Mouse (Mus musculus) heart, adult 9 months (tissue): Measurements from ENCODE around the gene 1700042G07Rik.

Source experiments
- DNase-seq, 2 experiments: peaks; one replicate each; pipeline ENCODE4 v3.0.0; 2022; ENCODE audit warnings: low spot score in 2 of 2

The 1700042G07Rik gene

DNA sequence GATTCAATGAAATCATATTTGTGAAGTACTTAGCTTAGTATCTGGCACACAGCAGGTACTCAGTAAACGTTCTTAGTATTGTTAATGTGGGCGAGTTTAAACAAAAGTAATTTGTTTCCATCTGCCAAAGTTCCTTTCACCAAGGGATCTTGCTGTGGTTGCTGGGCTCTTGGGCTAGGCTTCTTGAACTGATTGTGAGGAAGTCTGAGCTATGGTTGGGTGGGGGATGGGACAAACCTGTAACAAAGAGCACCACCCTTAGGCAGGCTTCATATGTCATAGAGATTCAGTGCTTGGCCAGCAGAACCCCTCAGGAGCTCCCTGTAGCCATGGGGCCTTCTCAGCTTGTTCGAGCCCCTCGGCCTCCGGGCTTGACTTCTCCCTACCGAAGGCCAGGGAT is at the start of gene 1700042G07Rik, which contains the start of gene Gm49337:
TSS of gene 1700042G07Rik (plus strand) at position 301 of the 400 bp plus-strand sequence.
TSS of gene Gm49337 (plus strand) at position 313 of the 400 bp plus-strand sequence.
- no peak for DNase-seq

DNA sequence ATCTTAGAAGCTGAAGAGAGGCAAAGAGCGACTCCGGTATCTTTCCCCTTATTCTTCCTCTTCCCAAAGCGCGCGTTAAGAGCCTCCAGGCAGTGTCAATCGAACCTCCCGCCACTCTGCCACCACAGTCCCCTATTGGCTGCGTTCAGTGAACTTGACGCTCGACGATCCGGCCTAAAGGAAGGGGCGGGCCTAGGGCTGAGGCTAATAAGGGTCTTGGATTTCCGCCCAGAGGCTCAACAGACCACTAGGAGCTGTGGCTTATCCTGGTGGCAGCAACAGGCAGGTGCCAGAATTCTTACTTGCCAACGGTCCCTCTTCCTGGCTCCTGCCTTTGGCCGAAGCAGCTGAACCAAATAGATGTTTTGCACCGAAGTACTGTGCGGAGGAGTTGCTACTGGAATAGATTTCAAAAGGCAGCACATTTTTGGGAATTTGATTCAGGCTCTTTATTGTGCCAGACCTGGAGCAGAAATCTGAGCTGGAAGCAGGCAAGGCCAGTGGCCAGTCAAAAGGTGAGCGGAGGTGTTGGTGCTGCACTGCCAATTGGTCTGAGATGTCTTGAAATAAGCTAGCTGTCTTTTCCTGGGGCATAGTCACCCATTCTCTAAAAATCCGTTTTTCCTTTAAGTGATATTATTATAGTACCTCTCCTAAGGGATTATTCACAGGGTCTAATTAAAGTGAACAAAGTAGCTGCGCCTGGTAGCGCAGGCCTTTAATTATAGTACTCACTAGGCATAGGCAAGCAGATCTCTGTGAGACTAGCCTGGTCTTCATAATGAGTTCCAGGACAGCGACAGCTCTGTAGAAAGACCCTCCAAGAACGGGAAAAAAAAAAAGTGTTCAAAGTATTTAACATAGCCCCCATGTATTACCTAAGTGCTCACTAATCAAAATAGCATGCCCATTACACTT is 49.3 kb upstream of the 1700042G07Rik start, which contains the start of the genes Rad54l and Pomgnt1:
TSS of gene Rad54l (minus strand) at position 89 of the 918 bp plus-strand sequence.
TSS of gene Pomgnt1 (plus strand) at position 239 of the 918 bp plus-strand sequence.
- peak; percentile 76 to 81 for DNase-seq

DNA sequence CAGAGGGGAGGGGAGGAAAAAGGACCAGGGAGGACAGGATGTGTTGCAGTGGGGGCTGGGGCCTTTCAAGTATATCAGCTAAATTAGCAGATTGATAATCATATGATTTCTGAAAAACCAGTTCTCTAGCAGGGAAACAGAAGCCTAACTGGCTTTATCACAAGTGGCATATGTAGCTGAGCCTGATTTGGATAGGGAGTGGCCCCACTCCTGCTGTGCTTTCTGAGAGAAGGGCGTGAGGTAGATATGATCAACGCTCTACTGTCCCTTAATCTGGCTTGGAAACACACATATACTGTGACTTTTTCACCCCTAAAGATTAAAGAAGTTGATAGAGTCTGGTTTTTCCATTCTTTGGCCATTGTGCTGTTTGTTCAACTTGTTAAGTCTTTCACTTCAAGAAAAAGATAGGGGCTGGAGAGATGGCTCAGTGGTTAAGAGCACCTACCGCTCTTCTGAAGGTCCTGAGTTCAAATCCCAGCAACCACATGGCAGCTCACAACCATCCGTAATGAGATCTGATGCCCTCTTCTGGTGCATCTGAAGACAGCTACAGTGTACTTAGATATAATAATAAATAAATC is 47.3 kb upstream of the 1700042G07Rik start:
- no peak for DNase-seq

DNA sequence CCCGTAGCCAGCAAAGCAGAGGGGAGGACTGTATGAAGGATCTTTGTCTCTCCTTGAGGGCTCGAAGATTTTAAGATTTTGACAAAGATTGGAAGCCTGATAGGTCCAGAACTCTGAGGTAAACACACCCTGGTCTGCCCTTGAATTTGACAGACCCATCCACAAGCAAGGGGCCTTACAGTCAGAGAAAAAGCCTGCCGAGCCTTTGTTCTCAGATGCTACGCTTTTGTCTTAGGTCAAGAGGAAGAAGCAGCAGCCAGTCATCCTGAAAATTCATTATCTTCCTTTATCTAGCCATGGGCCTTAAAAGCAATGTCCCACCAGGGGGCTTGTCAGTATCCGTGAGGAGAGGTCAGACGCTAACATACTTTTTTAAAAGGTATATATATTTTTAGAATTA is 45.2 kb upstream of the 1700042G07Rik start:
- DNase-seq = no peak

DNA sequence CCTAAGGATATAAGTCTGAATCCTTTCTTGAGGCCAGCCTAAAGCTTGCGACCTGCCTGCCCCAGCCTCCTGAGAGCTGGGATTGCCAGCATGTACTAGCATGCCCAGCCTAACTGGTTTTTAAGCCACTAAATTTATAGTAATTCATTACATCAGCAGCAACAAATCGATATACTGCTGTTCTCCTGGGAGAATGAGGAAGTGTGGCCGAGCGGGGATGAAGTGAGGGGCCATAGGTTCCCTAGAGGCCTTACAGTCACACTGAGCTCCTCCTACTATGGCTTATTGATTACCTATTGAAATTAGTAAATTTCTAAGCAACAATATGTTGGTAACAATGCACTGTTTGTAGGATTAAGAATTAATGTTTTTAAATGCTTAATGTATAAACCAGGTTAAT is 40.0 kb upstream of the 1700042G07Rik start:
- no peak for DNase-seq

DNA sequence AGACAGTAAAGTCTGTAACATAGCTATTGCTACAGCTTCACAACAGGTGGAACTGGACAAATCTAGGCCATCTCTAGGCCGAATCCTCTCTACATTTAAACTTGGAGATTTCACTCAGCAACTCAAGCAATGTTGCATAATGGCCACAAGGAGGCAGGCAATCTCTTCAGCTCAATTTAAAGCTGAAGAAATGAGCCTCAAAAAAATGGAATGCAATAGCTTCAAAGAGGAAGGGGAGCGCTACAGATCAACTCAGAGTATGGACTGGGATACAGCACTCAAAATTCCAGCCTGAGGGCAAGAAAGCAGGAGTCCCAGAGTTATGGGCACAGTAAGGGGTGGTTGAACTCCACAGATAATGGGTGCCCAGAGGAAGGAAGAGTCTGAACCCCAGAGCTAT is 38.2 kb upstream of the 1700042G07Rik start:
- no peak for DNase-seq

DNA sequence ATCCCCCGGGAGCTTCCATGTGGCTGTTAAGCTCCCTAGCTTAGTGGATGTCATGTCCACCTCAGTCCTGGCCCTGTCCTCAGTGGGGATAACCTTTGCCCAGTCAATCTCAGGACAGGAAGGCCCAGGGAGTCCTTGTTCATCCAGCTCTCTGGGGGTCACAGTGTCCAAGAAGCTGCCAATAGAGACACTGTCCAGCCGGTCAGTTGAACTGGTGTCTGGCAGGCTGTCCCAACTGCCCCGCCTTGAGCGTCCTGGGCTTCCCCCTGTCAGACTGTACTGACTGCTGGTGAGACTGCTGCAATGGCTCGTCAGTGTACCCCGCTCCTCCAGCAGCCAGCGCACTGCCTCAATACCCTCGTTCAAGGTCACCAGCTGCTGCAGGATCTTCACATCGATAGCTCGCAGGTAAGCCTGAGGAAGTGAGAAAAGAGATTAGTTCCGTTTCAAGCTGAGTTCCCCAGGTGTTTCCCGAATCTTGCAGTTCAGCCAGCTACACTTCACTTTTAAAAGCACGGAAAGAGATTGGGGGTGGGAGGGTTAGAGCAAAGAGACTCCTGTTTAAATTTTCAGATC is 35.7 kb upstream of the 1700042G07Rik start:
- DNase-seq = peak in 1 of 2 experiments; percentile 27

DNA sequence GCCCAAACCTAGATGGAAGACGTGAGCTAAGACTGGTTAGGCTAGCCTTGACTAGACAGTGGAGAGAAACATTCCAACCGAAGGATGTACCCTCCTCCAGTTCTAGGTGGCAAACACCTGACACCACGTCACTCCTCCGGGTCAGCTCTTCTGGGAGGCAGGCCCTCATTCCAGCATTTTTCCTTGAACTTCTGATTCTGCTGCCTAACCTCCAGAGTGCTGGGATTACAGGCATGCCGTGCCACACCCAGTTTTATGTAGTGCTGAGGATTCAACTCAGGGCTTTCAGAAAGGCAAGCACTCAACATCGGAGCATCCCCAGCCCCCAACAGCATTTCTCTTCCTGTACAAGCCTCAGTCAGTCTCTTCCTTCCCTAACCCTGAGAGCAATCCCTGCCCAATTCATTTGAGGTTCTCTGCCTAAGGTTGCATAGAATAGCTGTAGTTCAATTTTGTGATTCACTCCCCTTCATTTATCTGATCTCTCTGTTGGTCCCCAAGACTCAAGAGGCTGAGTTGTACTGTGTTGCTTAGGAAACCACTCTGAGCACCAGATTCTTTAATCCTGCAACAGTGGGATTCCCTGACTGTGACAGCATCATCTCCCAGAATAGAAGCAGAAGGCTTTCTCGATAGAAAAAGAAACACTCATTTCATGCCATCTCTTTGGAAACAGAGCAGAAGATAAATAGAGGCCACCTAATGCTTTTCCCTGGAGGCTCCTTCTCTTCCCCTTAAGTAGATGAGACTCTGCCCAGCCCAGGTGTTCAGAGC is 32.2 kb upstream of the 1700042G07Rik start:
- DNase-seq = no peak

DNA sequence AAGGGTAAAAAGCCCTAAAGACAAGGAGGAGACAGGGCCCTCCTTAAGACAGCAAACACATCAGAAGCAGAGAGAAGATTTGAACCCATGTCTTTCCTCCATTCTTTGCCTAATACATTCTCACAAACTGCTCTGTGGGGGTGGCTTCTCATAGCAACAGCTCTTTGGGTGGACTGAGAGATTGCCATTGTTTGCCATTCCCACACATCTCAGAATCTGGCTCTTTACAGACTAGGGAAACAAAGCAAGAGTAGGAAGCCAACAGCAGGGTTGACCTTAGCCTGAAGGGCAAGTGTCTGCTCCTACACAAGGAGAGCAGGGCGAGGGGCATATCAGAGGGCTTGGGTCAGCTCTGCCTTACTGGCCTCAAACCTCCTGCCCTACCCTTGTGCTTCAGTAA is 31.4 kb upstream of the 1700042G07Rik start:
- no peak for DNase-seq

DNA sequence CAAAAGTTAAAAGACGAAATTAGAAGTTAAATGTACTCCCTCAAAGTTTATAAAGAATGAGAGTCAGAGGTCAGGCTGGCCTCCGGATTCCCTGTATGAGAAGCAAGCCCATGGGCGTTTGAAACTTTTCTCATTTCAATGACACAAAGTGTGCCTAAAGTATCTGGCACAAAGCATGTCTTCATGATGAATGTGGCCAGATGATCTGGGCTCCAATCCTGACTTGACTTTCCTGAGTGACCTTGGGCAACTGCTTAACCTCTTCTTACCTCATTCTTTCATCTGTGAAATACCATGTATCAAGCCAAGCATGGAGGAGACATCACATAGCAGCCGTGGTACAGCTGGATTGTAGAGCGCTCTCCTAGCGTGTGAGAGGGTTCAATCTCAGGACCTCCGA is 30.9 kb upstream of the 1700042G07Rik start:
- DNase-seq = no peak

DNA sequence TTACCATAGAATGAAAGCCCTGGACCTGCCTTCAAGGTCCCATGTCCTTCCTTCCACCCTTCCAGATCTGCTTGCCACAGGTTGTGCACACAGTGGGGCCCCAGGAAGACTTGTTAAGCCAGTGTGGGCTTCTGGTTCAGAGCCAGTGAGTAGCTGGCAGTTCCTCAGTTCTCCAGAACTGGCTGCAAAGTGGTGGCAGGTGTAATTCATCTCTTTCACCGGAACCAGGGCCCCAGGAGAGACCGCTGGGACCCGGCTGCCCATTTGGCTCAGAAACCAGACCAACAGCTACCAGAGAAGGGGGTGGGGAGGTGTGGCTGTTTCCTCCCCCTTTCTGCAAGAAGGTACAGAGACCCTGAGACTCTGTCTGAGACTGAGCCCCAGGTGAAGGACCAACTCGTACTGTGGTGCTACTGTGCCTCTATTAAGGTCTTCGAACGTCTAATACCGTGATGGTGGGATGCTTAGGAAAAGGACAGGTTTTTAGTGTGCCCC is 29.8 kb upstream of the 1700042G07Rik start:
- DNase-seq = peak; percentile 17 to 24

DNA sequence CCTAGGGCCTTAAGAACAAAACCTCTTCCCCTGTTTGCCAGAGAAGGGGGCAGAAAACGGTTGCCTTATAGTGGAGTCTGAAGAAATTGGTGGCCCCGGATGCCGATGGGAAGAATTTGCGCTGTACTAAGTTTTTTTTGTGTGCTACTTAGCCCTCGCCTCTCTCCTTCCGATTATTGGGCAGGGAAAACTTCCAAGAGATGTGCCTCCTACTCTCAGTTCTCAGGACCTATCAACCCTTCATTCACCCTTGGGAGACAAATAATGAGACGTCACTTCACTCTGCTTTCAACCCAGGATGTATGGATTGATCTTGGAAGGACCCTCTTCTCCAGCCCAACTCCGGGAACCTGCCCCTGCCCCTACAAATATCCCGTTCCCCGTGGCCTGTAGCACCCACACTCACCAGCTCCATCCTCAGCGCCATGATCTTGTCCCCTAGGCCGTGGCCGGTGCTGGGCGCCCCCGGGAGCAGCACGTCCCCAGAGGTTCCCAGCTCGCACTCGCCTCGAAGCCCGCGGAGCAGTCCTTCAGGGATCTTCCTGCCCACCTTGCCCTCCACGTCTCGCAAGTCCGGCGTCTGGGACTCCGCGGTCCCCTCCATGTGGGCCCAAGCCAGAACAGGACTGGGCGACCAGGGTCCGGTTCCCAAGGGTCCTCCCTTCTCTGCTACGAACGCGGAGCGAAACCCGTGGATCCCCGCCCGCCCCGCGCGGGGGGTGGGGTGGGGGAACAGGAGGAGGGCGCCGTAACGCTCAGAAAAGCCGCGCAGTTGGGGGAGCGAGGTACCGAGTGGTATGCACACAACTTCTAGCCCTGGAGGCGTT is 29.1 kb upstream of the 1700042G07Rik start:
- DNase-seq = peak; percentile 65 to 71

DNA sequence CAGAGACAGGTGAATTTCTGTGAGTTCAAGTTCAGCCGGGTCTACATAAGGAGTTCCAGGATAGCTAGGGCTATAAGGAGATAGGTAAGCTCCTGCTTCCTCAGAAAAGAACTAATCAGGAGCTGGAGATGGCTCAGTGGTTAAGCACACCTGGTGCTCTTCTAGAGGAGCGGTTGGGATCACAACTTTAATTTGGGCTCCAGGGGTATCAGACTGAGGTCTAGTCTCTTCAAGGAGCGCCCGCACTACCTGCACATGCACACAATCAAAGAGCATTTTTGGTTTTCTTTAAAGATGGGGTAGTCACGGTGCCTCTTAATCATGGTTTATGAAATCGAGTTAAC is 23.4 kb upstream of the 1700042G07Rik start:
- no peak for DNase-seq

DNA sequence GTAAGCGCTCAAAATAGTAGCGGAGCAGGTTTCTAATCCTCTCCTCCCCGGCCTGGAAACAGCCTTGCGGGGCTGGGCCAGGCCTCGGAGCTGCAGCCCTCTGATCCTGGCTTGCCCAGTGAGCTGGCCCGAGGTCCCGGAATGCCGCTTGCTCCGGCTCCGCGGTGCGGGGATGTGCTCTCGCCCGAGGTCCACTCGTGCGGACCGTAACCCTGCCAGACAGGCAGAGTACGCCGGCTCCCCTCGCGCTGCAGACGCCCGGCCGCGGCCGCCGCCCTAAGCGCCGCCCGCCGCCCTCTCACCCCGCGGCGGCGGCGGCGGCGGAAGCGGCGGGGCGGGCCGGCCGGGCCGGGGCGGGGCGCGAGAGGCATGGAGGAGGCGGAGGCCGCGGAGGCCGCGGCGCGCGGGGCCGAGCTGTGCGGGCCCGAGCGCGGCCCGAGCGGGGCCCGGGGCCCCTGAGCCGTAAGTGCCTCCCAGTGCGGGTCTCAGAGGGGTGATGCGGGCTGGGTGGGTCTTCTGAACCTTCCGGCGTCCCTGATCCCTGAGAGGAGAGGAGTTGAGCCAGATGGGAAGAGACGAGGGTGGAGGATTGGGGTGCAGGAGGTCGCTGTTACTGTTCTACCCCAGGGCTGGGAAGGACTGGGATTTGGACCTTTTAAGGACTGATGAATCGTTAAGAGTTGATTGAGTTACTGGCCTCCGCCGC is 22.9 kb upstream of the 1700042G07Rik start:
- peak; percentile 54 to 62 for DNase-seq

DNA sequence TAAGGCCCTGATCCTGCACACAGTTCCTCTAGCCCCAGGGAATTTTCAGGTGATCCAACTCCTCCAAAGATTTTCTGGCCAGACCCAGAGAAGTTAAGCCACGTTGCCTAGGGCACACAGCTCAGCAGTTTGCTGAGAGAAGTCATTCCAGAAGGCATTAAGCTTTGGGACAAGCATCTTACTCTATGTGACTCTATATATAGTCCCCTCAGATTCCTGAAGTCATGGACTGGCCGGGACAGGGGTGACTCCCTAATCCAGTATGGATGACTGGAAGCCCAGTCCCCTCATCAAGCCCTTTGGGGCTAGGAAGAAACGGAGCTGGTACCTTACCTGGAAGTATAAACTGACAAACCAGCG is 22.3 kb upstream of the 1700042G07Rik start:
- DNase-seq = no peak

DNA sequence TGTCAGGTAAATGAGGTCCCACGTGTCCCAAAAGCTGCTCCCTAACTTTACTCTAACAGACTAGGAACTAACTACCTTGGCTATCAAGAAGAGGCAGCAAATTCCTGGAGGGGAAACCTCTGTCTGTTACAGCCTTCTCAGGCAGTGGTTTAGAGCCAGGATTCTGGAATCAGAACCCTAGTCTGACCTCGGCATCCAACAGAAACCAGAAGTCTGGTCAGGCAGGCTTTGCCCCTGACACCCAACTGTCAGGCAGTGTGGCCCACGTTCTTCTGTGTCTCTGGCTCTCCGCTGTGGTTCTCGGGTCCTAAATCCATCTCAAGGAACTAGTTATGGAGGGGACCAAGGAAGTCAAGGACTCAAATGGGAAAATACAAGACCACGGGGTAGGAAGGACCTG is 21.9 kb upstream of the 1700042G07Rik start, which contains the start of gene Lurap1:
TSS of gene Lurap1 (minus strand) at position 101 of the 400 bp plus-strand sequence.
- no peak for DNase-seq

DNA sequence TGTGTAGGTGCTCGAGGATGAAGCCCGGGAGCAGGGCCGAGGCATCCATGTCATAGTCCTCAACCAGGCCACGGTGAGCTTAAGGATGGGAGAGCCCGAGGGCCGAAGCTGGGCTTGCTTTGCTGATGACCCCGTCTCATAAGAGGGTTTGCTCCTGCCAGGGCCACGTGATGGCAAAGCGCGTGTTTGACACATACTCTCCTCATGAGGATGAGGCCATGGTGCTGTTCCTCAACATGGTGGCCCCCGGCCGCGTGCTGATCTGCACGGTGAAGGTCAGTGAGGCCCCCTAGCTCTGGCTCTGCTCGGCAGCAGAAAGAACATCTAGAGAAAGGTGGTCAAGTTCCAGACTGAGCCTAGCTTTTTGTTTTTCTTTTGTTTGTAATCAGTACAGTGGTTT is 20.5 kb upstream of the 1700042G07Rik start:
- DNase-seq = no peak

DNA sequence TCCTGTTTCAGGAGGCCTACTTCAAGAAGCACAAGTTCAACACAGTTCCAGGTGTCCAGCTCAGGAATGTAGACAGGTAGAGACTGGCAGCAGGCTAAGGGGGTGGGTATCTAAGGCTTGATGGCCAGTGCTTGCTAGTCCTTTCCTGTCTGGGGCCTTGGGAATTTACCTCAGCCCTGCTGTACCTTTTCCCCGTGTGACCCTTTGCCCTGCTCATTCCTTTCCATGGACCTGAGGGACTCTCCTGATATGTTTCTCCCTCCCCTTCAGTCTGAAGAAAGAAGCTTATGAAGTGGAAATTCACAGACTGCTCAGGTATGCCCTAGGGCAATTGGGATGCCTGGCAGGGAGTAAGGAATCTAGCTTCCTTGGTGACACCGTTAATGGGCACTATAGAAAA is 15.3 kb upstream of the 1700042G07Rik start:
- no peak for DNase-seq

DNA sequence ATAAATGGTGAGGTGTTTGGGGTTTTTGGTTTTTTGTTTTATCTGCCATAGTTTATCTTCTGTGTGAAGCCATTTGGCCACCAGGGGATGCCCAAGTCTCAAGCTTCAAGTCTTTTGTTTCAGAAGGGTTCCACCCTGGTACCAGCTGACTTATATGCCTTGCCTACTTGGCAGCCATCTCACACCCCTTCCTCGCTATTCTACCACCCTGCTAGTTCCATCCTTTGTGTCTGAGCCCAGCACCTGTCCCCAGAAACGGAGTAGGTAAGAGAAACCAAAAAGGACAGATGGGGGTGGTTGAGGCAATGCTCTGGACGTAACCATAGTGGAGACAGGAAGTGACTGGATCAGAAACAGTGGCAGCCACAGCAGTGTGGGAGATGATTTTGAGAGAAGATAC is 13.3 kb upstream of the 1700042G07Rik start:
- no peak for DNase-seq

DNA sequence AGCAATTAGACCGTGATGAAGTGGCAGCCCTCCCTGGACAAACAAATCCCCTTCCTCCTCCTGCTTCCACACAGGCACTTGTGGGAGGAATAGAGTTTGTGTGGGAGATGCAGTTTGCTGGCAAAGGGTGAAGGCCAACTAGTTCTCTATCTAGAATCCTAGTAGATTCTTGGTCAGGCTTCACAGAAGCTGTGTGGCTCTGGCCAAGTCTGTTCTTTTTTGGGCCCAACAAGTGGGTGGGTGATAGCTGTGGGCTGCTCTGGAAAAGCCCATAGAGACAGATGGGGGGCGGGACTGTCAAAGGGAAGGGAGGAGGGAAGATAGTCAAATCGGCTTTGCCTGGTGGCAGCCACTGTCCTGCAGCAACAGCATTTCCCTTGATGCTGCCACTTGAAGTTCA is 12.4 kb upstream of the 1700042G07Rik start:
- no peak for DNase-seq
